Mouse (Mus musculus) E14TG2a.4 (cell line): ENCODE results near the gene Igfbpl1.

Experiments used
- CTCF ChIP-seq: conservative IDR thresholded peaks from 2 replicates; pipeline ENCODE4 v1.5.1; 2014; ENCODE audit warnings: low read length
- NANOG ChIP-seq: IDR thresholded peaks from 2 replicates; pipeline ENCODE4 v1.6.1; 2014; ENCODE audit warnings: borderline replicate concordance, low read length, mixed read lengths
- POU5F1 ChIP-seq: IDR thresholded peaks from 2 replicates; pipeline ENCODE4 v1.6.1; 2014; ENCODE audit warnings: low read length, borderline replicate concordance

DNA sequence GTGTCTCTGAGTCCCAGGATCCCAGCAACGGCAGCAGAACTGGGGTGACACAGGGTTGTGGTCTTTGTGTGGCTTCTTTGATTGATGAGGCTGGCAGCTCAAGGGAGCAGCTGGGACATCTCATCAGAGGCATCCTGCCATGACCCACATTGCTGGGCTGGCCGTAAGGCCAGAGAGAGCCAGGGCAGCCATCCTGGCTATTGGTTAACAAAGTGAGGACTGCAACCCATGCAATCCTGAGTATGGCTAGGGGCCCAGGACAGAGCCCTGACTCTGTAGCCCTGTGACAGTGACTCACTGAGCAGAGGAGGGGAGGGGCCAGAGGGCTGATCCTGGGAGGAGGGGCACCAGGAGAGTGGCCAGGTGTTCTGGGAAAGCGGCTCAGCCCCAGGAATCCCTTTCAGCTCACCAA is 24.9 kb upstream of the Igfbpl1 start:
- no peak for TF ChIP-seq CTCF
- TF ChIP-seq NANOG, result no peak
- no peak for TF ChIP-seq POU5F1
